Mouse (Mus musculus) limb, embryonic 15.5 days (tissue): ENCODE measurements around the gene Usp46. TPM values are rescaled to one million over a fixed set of nuclear protein-coding genes. Genes with fewer than 3 reads are reported as not detected.

Experiments used
- ATAC-seq: fragments of 200-750 bp; cut with Nextera tagmentation; 2 replicates; pipeline ENCODE4 v1.8.0; 2017; ENCODE audit warnings: low read depth, moderate TSS enrichment; ENCODE audit not compliant: insufficient number of reproducible peaks, low FRiP score, low TSS enrichment
- H3K27ac ChIP-seq: fragments of 300-500 bp; sonication (generic); 2 replicates; pipeline ENCODE4 v1.5.1; 2015; ENCODE audit warnings: moderate library complexity, mild to moderate bottlenecking, inconsistent platforms
- H3K27me3 ChIP-seq: fragments of 300-500 bp; sonication (generic); 2 replicates; pipeline ENCODE4 v1.6.1; 2015; ENCODE audit warnings: inconsistent platforms
- H3K36me3 ChIP-seq: fragments of 300-500 bp; sonication (generic); 2 replicates; pipeline ENCODE4 v1.6.1; 2015; ENCODE audit warnings: inconsistent platforms
- H3K4me1 ChIP-seq: fragments of 300-500 bp; sonication (generic); 2 replicates; pipeline ENCODE4 v1.6.1; 2015; ENCODE audit warnings: inconsistent platforms
- H3K4me2 ChIP-seq: fragments of 300-500 bp; sonication (generic); 2 replicates; pipeline ENCODE4 v1.6.1; 2015; ENCODE audit warnings: mild to moderate bottlenecking, inconsistent platforms
- H3K4me3 ChIP-seq: fragments of 300-500 bp; sonication (generic); 2 replicates; pipeline ENCODE4 v1.5.1; 2015; ENCODE audit warnings: mild to moderate bottlenecking, inconsistent platforms
- H3K9ac ChIP-seq: fragments of 300-500 bp; sonication (generic); 2 replicates; pipeline ENCODE4 v1.6.1; 2015; ENCODE audit warnings: inconsistent platforms
- H3K9me3 ChIP-seq: fragments of 300-500 bp; sonication (generic); 2 replicates; pipeline ENCODE4 v1.6.1; 2016; ENCODE audit warnings: inconsistent platforms
- WGBS: fragments of 180-500 bp; shearing (Covaris S2); methylation state at CpG from one replicate; pipeline ENCODE4 v1.1.7; 2015; 5-methylcytosine and 5-hydroxymethylcytosine counted together
- polyA plus RNA-seq: library from polyadenylated mRNA; unstranded; fragments of >200 nt; fragmentation: Nextera tagmentation; extraction: Ambion mirVana; gene quantifications from 2 replicates; pipeline ENCODE4 v1.2.1, GENCODE M21; 2015

The Usp46 gene
- polyA plus RNA-seq, 1 experiment from 2014 or later: 37.0 TPM

DNA sequence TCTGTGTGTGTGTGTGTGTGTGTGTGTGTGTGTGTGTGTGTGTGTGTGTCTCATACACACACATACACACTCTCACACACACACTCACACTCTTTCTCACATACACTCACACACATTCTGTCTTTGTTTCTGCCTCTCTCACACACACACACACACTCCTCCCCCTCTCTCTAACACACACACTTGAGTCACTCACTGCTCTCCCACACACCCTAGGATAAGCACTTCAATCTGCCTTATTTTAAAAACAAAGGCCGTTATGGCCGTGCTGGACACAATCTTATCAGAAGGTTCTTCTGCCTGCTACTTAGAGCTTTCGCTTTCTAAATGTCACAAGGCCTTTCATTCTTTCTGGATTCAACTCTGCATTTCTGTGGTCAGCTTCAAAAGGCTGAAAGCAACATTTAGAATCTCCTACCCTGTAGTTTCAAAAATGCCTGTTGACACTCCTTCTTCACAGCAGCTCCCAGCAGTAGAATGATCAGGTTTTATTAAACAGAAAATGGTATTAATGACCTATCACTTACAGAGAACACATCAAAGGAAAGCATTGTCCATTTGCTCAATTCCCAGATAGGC, 60.6 kb downstream of the Usp46 start:
- WGBS: 83% methylated on average over 3 of the region's 3 CpGs

DNA sequence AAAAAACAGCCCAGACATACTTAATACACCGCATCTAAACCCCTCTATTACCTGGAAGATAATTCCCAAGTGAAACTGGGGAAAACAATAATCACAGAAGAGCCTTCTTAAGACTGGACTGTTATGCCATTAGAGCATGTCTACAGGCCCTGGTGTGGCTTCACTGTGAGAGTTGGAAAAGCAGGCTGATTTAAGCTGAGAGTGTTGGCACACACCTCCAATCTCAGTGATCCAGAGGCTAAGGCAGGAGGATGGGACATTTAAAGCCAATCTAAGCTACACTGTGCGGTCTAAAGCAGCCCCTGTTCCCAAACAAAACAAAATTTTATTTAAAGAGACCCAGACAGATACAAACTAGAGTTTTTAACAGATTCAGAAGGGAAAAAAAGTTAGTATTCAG, 62.3 kb downstream of the Usp46 start:
- Histone ChIP-seq H3K27ac (no peak overlapping the region), H3K9me3 (no peaks in the 10 kb centered on the region), H3K27me3 (no peaks in the 10 kb centered on the region), H3K4me3 (no peak overlapping the region), H3K36me3 (peaks cover 62% of the 10 kb centered on the region), H3K9ac (no peak overlapping the region), H3K4me2 (no peak overlapping the region), H3K4me1 (0 out of 2 replicates have a peak, but pooled peaks cover 3% of the 10 kb centered on the region)
- no peak for ATAC-seq
- WGBS: 91% methylated on average over 2 of the region's 2 CpGs

More for the DNA sequence above, 60.6 kb downstream of the Usp46 start:
- Histone ChIP-seq H3K9me3 (no peaks in the 10 kb centered on the region), H3K4me3 (no peak overlapping the region), H3K36me3 (peaks cover 58% of the 10 kb centered on the region), H3K4me1 (0 out of 2 replicates have a peak, but pooled peaks cover 3% of the 10 kb centered on the region), H3K4me2 (no peak overlapping the region), H3K9ac (no peak overlapping the region), H3K27me3 (no peaks in the 10 kb centered on the region), H3K27ac (no peak overlapping the region)
- ATAC-seq: no peak

DNA sequence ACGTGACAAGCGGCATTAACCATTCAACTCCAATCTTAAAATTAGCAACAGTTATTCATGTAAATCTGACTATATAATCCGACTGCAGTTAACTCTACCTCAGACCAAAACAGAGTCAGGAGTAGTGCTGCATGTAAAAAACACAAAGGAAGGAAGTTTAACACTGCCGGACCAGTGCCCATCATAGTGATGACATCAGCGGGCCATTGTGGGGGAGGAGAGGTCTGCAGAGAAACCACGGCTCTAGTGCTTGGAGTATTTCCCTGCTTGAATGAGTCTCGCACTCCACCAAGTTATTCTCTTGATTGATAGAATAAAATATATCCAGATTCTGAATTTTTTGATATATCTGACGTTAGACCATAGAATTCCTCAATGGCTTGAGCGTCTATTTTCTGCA, 66.5 kb downstream of the Usp46 start:
- WGBS: 84% methylated on average over 9 of the region's 9 CpGs
- H3K27ac ChIP-seq: no peak overlapping the region
- no peaks in the 10 kb centered on the region for H3K27me3 ChIP-seq
- H3K9ac ChIP-seq: no peak overlapping the region
- no peaks in the 10 kb centered on the region for H3K9me3 ChIP-seq
- H3K4me1 ChIP-seq: 0 out of 2 replicates have a peak, but pooled peaks cover 3% of the 10 kb centered on the region
- no peak overlapping the region for H3K4me3 ChIP-seq
- H3K36me3 ChIP-seq: peaks cover 66% of the 10 kb centered on the region
- H3K4me2 ChIP-seq: no peak overlapping the region
- ATAC-seq: no peak

DNA sequence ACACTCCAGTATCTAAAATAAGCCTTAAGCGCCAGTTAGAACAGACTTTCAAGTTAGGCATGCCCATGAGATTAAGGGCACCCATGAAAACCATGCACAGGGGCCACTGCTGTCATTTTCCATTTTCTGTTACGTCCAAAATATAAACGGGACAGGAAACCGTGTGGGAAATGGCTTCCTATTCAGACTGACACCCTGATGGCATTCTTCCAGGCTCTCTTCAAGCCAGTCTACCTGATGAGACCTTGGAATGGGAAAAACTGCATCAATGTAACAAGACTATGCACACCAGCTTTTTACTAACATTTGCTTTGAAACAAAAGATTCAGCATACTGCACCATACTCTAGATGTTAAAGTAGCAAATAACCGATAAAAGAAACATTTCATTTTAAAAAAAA, 69.3 kb downstream of the Usp46 start:
- 87% methylated on average over 5 of the region's 5 CpGs for WGBS
- Histone ChIP-seq H3K4me3 (no peak overlapping the region), H3K4me2 (no peak overlapping the region), H3K36me3 (peaks cover 47% of the 10 kb centered on the region), H3K27me3 (no peaks in the 10 kb centered on the region), H3K4me1 (no peaks in the 10 kb centered on the region), H3K9me3 (no peaks in the 10 kb centered on the region), H3K9ac (no peak overlapping the region), H3K27ac (no peak overlapping the region)
- ATAC-seq: no peak

DNA sequence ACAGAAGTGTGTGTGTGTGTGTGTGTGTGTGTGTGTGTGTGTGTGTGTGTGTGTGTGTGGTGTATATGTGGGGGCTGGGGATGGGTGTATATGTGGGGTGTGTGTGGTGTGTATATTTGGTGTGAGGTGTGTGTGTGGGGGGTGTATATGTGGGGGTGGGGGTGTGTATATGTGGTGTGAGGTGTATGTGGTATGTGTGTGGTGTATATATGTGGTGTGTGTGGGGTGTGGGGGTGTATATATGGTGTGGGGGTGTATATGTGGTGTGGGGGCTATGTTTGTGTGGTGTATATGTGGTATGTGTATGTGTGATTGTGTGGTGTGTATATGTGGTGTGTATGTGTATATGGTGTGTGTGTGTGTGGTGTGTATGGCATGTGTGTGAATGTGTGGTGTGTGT, 73.4 kb downstream of the Usp46 start:
- H3K4me2 ChIP-seq: no peak overlapping the region
- no peaks in the 10 kb centered on the region for H3K27me3 ChIP-seq
- H3K36me3 ChIP-seq: peaks cover 17% of the 10 kb centered on the region
- ATAC-seq: no peak; the same call in 1 of the 2 replicates
- no peaks in the 10 kb centered on the region for H3K4me1 ChIP-seq
- no peak overlapping the region for H3K27ac ChIP-seq
- no peak overlapping the region for H3K4me3 ChIP-seq
- H3K9me3 ChIP-seq: no peaks in the 10 kb centered on the region
- no peak overlapping the region for H3K9ac ChIP-seq

DNA sequence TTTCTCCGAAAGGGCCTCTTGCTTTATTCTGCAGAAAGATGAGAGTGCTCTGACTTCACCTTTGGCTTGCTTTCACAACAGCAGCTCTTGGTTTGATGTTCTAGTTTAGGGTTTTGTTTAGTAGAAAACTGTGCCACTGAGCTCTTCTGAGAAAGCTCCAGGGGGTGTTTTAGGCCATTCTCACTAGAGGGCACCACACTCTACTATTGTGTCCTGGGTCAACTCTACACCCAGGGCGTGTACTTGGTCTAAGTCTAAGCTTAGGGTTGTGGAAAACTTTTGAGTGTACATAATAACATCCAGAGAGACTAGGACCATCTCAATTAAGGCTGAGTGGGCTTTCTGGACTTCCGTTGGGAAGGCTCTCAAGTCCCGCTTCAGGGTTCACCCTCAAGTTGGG, 74.7 kb downstream of the Usp46 start:
- Histone ChIP-seq H3K4me3 (no peak overlapping the region), H3K27ac (no peak overlapping the region), H3K4me2 (no peak overlapping the region), H3K9me3 (no peaks in the 10 kb centered on the region), H3K9ac (no peak overlapping the region), H3K27me3 (no peaks in the 10 kb centered on the region), H3K4me1 (no peaks in the 10 kb centered on the region), H3K36me3 (peaks cover 12% of the 10 kb centered on the region)
- 84% methylated on average over 4 of the region's 4 CpGs for WGBS
- ATAC-seq: no peak

DNA sequence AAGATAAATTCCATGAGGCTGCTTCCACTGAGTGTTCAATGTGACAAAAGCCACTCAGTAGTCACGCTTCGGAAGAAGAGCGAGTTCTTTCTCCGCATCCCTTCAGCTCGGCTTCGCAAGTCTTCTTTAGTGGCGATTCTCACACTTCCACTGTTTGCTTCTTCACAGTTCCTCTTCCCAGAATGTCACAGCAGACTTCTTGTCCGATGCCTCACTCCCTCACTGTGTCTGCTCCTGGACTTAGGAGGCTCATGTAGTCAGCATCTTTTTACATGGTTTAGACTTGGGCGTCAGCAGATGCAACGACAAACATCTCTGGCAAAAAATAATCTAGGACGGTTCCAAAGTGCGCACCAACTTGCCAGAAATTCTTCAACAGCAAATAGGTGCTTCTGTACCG, 75.9 kb downstream of the Usp46 start:
- ATAC-seq: no peak

DNA sequence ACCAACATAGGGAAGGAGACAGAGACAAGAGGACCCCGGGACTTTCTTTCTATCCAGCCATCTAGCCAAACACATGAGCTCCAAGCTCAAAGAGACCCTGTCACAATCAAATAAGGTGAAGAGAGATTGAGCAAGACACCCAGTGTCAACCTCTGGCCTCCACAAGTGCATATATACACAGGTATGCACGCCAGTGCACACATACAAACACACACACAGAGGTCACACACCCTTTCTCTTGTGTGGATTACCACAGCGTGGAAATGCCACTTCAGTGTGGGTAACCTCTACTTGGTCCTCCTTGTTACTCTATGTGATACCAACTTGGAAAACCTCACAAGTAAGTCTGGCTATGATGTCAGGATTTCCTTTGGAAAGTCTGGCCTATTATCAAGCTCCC, 78.7 kb downstream of the Usp46 start:
- H3K4me1 ChIP-seq: no peaks in the 10 kb centered on the region
- H3K9me3 ChIP-seq: no peaks in the 10 kb centered on the region
- no peak overlapping the region for H3K27ac ChIP-seq
- no peak overlapping the region for H3K9ac ChIP-seq
- ATAC-seq: no peak
- H3K4me3 ChIP-seq: no peak overlapping the region
- no peak overlapping the region for H3K4me2 ChIP-seq
- H3K27me3 ChIP-seq: no peaks in the 10 kb centered on the region
- H3K36me3 ChIP-seq: no peaks in the 10 kb centered on the region
- WGBS: 89% methylated on average over 3 of the region's 3 CpGs

More for the DNA sequence above, 75.9 kb downstream of the Usp46 start:
- H3K4me1 ChIP-seq: no peaks in the 10 kb centered on the region
- WGBS: 90% methylated on average over 13 of the region's 13 CpGs
- peaks cover 6% of the 10 kb centered on the region for H3K36me3 ChIP-seq
- H3K9me3 ChIP-seq: no peaks in the 10 kb centered on the region
- H3K27me3 ChIP-seq: no peaks in the 10 kb centered on the region
- H3K9ac ChIP-seq: no peak overlapping the region
- H3K27ac ChIP-seq: no peak overlapping the region
- no peak overlapping the region for H3K4me3 ChIP-seq
- H3K4me2 ChIP-seq: no peak overlapping the region

DNA sequence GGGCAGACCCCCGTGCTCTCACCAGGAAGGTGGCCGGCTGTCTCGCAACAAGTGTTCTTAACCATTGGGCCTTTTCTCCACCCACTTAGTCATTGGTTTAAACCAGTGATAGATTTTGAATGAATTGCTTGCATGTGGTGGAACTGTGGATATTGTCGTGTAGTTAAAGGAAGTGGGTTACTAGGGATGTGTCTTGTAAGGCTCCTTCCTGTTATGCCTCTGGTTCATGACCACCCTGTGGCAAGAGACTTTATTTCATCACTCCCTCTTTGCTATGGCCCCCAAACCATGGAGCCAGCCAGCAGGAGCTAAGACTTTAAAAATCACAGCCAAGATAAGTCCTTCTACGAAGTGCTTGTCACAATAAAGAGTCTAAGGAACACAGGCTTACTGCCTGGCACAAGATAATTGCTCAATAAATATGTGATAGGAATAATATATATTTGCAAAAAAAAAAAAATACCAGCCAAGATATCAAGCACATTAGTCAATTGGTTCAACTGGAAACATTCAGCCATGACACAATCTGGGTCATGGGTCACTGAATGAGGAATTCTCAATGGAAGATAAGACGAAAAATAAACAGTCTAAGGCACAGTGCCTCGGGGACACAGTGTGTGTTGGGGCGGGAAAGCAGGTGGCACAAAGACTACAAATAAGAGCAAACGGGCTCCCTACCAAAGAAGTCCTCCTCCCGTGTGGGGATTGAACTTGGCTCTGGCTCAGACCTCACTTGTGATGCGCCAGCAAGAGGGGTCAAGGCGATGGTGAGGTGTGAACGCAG, 80.3 kb downstream of the Usp46 start:
- H3K27me3 ChIP-seq: no peaks in the 10 kb centered on the region
- 88% methylated on average over 13 of the region's 13 CpGs for WGBS
- H3K9me3 ChIP-seq: no peaks in the 10 kb centered on the region

DNA sequence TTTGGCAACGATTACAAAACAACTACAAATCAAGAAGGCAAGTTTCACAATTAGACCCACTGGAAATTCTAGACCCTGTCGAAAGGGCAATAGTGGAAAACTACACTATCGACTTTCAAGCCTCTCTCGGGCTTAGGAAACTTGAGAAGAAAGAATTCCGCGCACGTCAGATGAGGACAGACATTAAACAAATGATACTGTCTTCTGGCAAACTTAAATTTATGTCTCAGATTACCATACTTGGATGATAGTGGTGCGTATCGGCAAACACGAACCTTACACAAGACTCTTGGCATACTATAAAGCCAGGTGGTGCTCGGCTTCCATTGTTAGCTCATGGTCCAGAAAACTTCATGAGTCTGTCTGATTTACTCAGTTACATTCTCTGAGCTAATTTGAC, 90.8 kb downstream of the Usp46 start:
- 57% methylated on average over 11 of the region's 11 CpGs for WGBS
- Histone ChIP-seq H3K9me3 (no peaks in the 10 kb centered on the region), H3K4me3 (no peak overlapping the region), H3K36me3 (no peaks in the 10 kb centered on the region), H3K9ac (no peak overlapping the region), H3K27ac (no peak overlapping the region), H3K4me2 (no peak overlapping the region), H3K27me3 (no peaks in the 10 kb centered on the region), H3K4me1 (no peaks in the 10 kb centered on the region)
- no peak for ATAC-seq

More for the DNA sequence above, 80.3 kb downstream of the Usp46 start:
- ATAC-seq: no peak
- no peaks in the 10 kb centered on the region for H3K4me1 ChIP-seq
- no peak overlapping the region for H3K4me3 ChIP-seq
- no peaks in the 10 kb centered on the region for H3K36me3 ChIP-seq
- H3K4me2 ChIP-seq: no peak overlapping the region
- no peak overlapping the region for H3K27ac ChIP-seq
- no peak overlapping the region for H3K9ac ChIP-seq

DNA sequence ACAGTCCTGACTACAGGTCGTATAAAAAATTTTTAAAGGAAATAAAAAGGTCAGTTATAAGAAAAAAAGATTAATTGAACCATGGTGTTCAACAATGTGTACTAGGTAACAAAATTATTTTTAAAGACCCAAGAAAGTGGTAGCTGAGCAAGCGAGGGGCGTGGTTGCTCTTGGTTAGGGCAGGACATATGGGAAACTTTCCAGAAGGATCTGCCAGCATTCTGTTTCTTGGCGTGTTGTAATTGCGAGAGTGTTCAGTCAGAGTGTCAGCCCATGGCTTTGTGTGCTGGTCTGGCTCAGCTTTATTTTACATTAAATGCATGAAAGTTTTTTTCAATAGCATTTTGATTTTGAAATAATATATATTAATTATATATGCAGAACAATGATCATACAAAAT, 96.5 kb downstream of the Usp46 start:
- Histone ChIP-seq H3K27me3 (no peaks in the 10 kb centered on the region), H3K27ac (no peak overlapping the region), H3K4me1 (peaks cover 14% of the 10 kb centered on the region; the same call in 1 of the 2 replicates), H3K9ac (no peak overlapping the region), H3K4me2 (no peak overlapping the region), H3K9me3 (no peaks in the 10 kb centered on the region), H3K36me3 (no peaks in the 10 kb centered on the region), H3K4me3 (no peak overlapping the region)
- WGBS: 51% methylated on average over 5 of the region's 5 CpGs
- ATAC-seq: no peak

DNA sequence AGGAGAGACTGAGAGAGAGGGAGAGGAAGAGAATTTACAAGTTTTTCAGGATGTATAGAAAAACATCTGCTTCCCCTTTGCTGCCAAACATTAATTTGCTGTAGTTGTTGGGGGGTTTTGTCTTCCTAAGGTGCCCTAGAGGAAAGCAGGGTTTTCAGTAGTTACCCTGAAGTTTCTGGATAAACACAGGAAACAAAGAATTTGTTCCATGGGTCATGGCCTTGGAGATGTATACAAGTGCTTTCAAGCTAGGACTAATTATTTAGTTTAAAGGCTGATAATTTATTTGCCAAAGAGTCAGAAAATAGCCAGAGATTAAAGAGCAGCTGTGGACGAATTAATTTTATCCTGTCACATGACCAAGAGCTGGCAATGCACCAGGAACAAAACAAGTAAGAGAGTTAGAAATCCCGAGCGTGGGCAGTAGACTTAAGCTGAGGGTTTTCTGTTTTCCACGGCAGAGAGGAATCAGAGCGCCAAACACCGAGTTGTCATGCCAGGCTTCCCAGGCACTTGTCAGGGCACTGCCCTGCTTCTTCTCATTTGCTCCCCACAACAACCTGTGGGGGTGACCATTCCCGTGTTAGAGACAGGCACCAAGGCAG, 98.1 kb downstream of the Usp46 start:
- no peak overlapping the region for H3K4me2 ChIP-seq
- H3K4me1 ChIP-seq: peaks cover 14% of the 10 kb centered on the region; the same call in 1 of the 2 replicates
- 25% methylated on average over 7 of the region's 7 CpGs for WGBS
- peak overlapping the region; percentile 55; the same call in 1 of the 2 replicates for H3K27ac ChIP-seq
- ATAC-seq: no peak
- no peaks in the 10 kb centered on the region for H3K27me3 ChIP-seq
- H3K9ac ChIP-seq: no peak overlapping the region
- no peaks in the 10 kb centered on the region for H3K36me3 ChIP-seq
- H3K4me3 ChIP-seq: no peak overlapping the region
- no peaks in the 10 kb centered on the region for H3K9me3 ChIP-seq
